Mouse (Mus musculus) pancreas, adult 10 weeks (tissue): ENCODE data around the gene Usp36. TPM values are rescaled to one million over a fixed set of nuclear protein-coding genes. Genes with fewer than 3 reads are reported as not detected.

Experiments used
- polyA plus RNA-seq: library from polyadenylated mRNA; stranded (reverse); fragments of 350-450 nt; fragmentation: Illumina TruSeq; extraction: RNeasy Lipid Tissue Mini Kit (QIAGEN cat#74804); gene quantifications from one replicate; pipeline ENCODE4 v1.2.3, GENCODE M21; 2015; ENCODE audit warnings: low read depth, low replicate concordance; ENCODE audit not compliant: insufficient read depth

The Usp36 gene
- polyA plus RNA-seq = 11.6 TPM

GRCm38 (mm10) chr11:118289999-118290889 is at the start of gene Usp36:
Gene Usp36, minus strand, starts transcription at chr11:118290244.

GRCm38 (mm10) chr11:118248150-118249011 is 41.7 kb downstream of the Usp36 start, which contains the start of gene Cyth1:
Gene Cyth1, minus strand, starts transcription at chr11:118248592.

Other genes with a start within 250 kb of the Usp36 start
- not detected for gene Dnah17, start 159.6 kb downstream of the Usp36 start, polyA plus RNA-seq
- gene Cyth1, start 41.7 kb downstream of the Usp36 start, polyA plus RNA-seq = 8.9 TPM
- not detected for gene Cep295nl, start 52.3 kb upstream of the Usp36 start, polyA plus RNA-seq
- gene Timp2, start 65.5 kb upstream of the Usp36 start, polyA plus RNA-seq = 66.4 TPM
- 52.8 TPM for gene Lgals3bp, start 111.8 kb upstream of the Usp36 start, polyA plus RNA-seq
- 12.8 TPM for gene Cant1, start 128.8 kb upstream of the Usp36 start, polyA plus RNA-seq
- 6.5 TPM for gene C1qtnf1, start 138.0 kb upstream of the Usp36 start, polyA plus RNA-seq
- 1.3 TPM for gene Engase, start 186.6 kb upstream of the Usp36 start, polyA plus RNA-seq